Mouse (Mus musculus) layer of hippocampus, adult 11-12 months (tissue): Measurements from ENCODE around the gene Zmynd15.

Experiments used
- DNase-seq: peaks from one replicate; pipeline ENCODE4 v3.0.0; 2022; ENCODE audit warnings: low spot score

Zmynd15 gene

GRCm38 (mm10) chr11:70506385-70506784 lies 47.2 kb downstream of the Zmynd15 start:
- DNase-seq, result peak; percentile 69

- DNase-seq, result no peak
These were observed 47.8 kb downstream of the Zmynd15 start for GRCm38 (mm10) chr11:70506962-70507515.

- DNase-seq, result no peak
These were observed 50.7 kb downstream of the Zmynd15 start for GRCm38 (mm10) chr11:70509753-70510564.

GRCm38 (mm10) chr11:70511242-70511641 lies 52.0 kb downstream of the Zmynd15 start:
- no peak for DNase-seq

GRCm38 (mm10) chr11:70511825-70512224 lies 52.6 kb downstream of the Zmynd15 start:
- DNase-seq, result no peak

GRCm38 (mm10) chr11:70512709-70513342 lies 53.6 kb downstream of the Zmynd15 start:
- no peak for DNase-seq

GRCm38 (mm10) chr11:70513520-70513919 lies 54.3 kb downstream of the Zmynd15 start:
- DNase-seq, result no peak

GRCm38 (mm10) chr11:70514288-70514687 lies 55.1 kb downstream of the Zmynd15 start, which contains the start of gene Vmo1:
Gene Vmo1, minus strand, starts transcription at chr11:70514616.
- DNase-seq, result no peak
